Mouse (Mus musculus): Measurements from ENCODE around the gene Lpin3. TPM values are rescaled to one million over a fixed set of nuclear protein-coding genes. Genes with fewer than 3 reads are reported as not detected.
A peak's percentile ranks its signal among the peaks of the same experiment; 100 is the strongest.

The Lpin3 gene
- polyA plus RNA-seq, 1 experiment from 2014 or later: 2.3 TPM

DNA sequence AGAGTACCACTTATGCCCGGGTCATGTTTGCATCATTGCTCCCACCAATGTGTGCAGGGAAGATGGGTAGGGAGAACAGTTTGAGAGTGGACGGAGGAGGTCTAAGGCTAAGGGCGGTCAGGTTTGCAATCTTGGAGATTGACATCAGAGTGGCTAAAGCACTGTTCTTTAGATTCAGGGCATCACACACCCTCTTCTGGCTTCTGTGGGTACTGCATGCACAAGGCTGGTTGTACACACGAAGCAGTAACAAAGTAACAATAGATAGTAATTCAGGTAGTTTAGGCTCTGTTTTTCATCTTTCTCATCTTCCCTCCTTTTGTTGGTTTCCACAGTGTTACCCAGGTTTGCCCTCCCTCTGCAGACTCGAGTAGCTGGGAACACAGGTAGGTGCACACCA is 50.9 kb downstream of the Lpin3 start:
- CTCF ChIA-PET: no interaction called here

DNA sequence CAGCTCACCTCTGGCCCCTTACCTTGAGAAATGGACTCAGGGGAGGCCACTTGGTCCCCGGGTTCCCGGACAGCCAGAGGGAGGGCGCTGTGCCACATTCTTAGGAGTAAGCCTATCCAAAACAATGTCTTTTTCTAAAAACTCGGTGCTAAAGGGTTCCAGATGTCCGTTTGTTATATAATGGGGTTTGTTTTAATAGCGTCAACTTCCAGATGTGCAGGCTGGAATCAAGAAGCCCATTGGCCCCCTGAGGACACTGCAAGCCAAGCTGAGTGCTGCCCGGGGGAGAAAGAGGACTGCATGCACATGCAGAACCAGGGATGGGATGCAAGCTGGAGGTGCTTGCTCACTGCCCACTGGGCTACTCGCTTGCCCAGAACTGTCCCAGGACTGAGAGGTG is 51.9 kb downstream of the Lpin3 start:
- CTCF ChIA-PET: no interaction called here
- ATAC-seq (no peak), DNase-seq (ENCODE audit: low read depth, low spot score) (no peak)
- in situ Hi-C loops (cut with MboI; ENCODE audit: low pct_unique_long_range_greater_than_20kb): no loop called here
- peaks cover 9% of the 10 kb centered on the region for H3K27me3 ChIP-seq
- POLR2A ChIA-PET: no interaction called here
- no peak for TF ChIP-seq CTCF (IDR thresholded peaks at IDR 0.05)

More for the DNA sequence above, 50.9 kb downstream of the Lpin3 start:
- TF ChIP-seq CTCF (IDR thresholded peaks at IDR 0.05): no peak
- peaks cover 9% of the 10 kb centered on the region for H3K27me3 ChIP-seq
- DNase-seq (ENCODE audit: low read depth, low spot score): no peak
- in situ Hi-C loops (cut with MboI; ENCODE audit: low pct_unique_long_range_greater_than_20kb): no loop called here
- POLR2A ChIA-PET: no interaction called here
- no peak for ATAC-seq

DNA sequence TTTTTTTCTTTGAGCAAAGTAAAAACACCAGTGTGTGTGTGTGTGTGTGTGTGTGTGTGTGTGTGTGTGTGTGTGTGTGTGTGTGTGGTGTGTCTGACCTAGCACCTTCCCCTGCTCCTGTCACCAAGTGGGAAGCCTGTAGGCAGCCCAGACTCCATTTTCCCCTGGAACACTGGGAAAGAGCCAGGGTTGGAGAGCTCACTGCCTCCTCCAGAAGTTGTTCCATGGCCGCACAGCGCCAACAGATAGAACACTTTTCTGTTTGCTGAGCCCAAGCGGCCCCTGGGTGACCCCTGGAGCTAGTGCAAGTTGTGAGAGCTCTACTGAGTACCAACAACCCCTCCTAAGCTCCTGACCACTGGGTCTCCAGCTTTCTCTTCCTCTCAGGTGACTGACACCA is 52.5 kb downstream of the Lpin3 start:
- DNase-seq (ENCODE audit: low read depth, low spot score): no peak
- POLR2A ChIA-PET: interaction anchor here (0.7 kb wide), 1 partner anchor 31 kb away, joined by 5 read pairs; no protein-coding TSS in a partner anchor
- TF ChIP-seq CTCF (IDR thresholded peaks at IDR 0.05): no peak

DNA sequence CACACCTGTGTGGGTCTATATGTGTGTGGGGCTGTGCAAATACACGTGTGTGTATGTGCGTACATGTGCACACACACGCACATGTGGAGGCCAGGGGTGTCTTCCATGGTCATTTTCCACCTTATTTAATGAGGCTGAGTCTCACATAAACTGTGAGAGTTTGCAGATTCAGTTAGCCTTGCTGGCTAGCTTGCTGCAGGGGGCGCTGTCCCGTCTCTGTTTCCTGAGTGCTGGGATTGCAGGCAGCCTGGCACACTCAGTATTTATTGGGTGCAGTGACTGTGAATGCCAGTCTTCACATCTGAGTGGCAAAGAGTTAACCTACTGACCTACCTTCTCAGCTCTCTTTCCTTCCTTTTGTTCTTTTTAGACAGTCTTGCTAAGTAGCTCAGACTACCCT is 53.4 kb downstream of the Lpin3 start:
- in situ Hi-C loops (cut with MboI; ENCODE audit: low pct_unique_long_range_greater_than_20kb): no loop called here
- TF ChIP-seq CTCF (IDR thresholded peaks at IDR 0.05): no peak
- ChIA-PET CTCF (interaction anchor here (0.7 kb wide), 1 partner anchor 22 kb away, joined by 3 read pairs; no protein-coding TSS in a partner anchor), POLR2A (no interaction called here)
- H3K27me3 ChIP-seq: peaks cover 9% of the 10 kb centered on the region
- no peak for DNase-seq (ENCODE audit: low read depth, low spot score)
- ATAC-seq: no peak

More for the DNA sequence above, 52.5 kb downstream of the Lpin3 start:
- peaks cover 9% of the 10 kb centered on the region for H3K27me3 ChIP-seq
- ATAC-seq: no peak
- in situ Hi-C loops (cut with MboI; ENCODE audit: low pct_unique_long_range_greater_than_20kb): no loop called here
- CTCF ChIA-PET: no interaction called here

DNA sequence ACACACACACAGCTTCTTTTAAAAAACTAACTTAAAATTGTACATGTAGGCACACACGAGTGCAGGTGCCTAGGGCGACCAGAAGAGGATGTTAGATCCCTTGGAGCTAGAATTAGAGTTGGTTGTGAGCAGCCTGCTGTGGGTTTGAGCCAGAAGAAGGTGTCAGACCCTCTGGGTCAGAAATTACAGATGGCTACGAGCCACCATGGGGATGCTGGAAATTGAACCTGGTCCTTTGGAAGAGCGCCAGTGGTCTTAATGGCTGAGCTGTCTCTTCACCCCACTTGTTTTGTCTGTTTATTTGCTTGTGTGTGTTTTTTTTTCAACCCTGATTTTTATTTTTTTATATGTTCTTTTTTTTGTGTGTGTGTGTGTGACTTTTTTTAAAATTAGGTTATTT is 54.0 kb downstream of the Lpin3 start:
- TF ChIP-seq CTCF (IDR thresholded peaks at IDR 0.05): no peak
- DNase-seq (ENCODE audit: low read depth, low spot score) (no peak), ATAC-seq (no peak)
- in situ Hi-C loops (cut with MboI; ENCODE audit: low pct_unique_long_range_greater_than_20kb): no loop called here
- H3K27me3 ChIP-seq: peaks cover 9% of the 10 kb centered on the region
- ChIA-PET POLR2A (no interaction called here), CTCF (interaction anchor here (0.7 kb wide), 1 partner anchor 22 kb away, joined by 3 read pairs; no protein-coding TSS in a partner anchor)

DNA sequence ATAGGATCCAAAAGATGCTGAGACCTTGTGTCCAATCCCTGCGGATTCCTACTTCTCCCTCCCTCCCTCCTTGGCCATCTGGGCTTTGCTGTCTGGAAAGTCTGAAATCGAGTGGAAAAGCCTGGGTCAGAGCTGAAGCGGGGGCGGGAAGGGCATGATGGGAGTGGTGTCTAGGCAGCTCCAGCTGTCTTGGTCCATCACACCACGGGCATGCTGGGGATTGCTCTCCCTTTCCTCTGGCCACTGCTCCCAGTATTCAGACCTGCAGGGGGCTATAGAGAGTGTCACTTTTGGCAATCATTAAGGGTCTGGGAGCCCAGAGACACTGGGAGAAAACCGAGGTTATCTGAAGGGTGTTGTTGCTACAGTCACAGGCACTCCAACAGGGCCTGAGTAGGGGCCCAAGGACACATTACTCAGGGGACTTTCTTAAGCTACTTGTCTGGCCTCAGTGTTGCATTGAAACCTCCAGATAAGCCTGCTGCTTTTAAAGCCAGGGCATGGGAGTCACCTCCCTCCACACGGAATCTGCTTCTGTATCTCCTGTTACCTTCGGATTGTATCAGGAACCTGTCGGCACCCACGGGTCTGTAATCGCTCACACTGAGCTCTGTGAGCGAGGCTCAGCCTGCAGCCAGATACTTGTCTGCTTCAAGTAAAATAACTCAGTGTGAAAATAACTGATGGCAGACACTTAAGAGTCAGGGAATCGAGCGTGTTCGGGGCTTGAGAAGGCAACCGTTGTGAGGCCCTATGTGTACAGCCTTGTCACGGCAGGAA is 60.6 kb downstream of the Lpin3 start:
- in situ Hi-C loops (cut with MboI; ENCODE audit: low pct_unique_long_range_greater_than_20kb): no loop called here
- ChIA-PET CTCF (interaction anchor here (1.1 to 2.3 kb wide), 4 partner anchors 15 to 242 kb away, joined by 3 to 8 read pairs (median 3); no protein-coding TSS in a partner anchor), POLR2A (interaction anchor here (0.7 kb wide), 1 partner anchor 14 kb away, joined by 3 read pairs; no protein-coding TSS in a partner anchor)
- ATAC-seq (no peak), DNase-seq (ENCODE audit: low read depth, low spot score) (no peak)
- TF ChIP-seq CTCF (IDR thresholded peaks at IDR 0.05): no peak
- H3K27me3 ChIP-seq: no peaks in the 10 kb centered on the region

DNA sequence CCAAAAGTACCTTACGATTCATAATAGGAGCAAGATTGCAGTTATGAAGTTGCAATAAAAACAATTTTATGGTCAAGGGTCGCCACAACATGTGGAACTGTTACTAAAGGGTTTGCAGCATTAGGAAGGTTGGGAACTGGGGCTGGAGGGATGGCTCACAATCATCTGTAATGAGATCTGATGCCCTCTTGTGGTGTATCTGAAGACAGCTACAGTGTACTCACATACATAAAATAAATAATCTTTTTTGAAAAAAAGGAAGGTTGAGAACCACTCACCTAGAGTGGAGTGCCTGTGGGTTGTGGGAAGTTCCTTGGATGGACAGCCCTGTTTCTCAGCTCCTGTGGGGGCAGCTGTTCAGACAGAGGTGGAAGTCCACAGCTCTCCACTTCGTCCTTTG is 62.0 kb downstream of the Lpin3 start:
- DNase-seq (ENCODE audit: low read depth, low spot score) (no peak), ATAC-seq (no peak)
- in situ Hi-C loops (cut with MboI; ENCODE audit: low pct_unique_long_range_greater_than_20kb): no loop called here
- POLR2A ChIA-PET: no interaction called here
- no peak for TF ChIP-seq CTCF (IDR thresholded peaks at IDR 0.05)
- H3K27me3 ChIP-seq: no peaks in the 10 kb centered on the region
- CTCF ChIA-PET: interaction anchor here (1.4 to 2.3 kb wide), 2 partner anchors 10 to 14 kb away, joined by 7 to 8 read pairs; no protein-coding TSS in a partner anchor

DNA sequence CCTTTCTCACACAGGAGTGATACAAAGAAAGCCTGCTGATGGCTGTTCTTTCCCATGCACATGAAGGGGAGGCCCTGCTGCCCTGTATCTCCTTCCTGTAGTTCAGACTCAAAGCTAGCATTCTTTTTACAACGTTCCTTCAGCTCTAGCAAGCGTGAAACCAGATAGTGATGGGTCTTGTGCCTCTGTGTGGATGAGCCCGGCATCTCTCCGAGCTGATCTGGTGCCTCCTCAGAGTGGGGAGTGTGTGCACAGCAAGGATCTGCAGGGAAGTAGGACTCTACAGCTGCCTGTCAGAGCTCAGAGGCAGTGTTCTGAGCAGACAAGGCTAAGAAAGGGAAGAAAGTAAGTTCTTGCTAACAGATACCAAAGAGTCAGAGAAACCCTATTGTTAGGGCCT is 71.1 kb downstream of the Lpin3 start:
- POLR2A ChIA-PET: no interaction called here
- in situ Hi-C loops (cut with MboI; ENCODE audit: low pct_unique_long_range_greater_than_20kb): no loop called here
- DNase-seq (ENCODE audit: low read depth, low spot score): no peak
- CTCF ChIA-PET: interaction anchor here (0.9 to 2.1 kb wide), 3 partner anchors 9 to 16 kb away, joined by 5 to 8 read pairs (median 7); no protein-coding TSS in a partner anchor
- ATAC-seq: peak; percentile 59
- TF ChIP-seq CTCF (IDR thresholded peaks at IDR 0.05): no peak
- H3K27me3 ChIP-seq: no peaks in the 10 kb centered on the region

DNA sequence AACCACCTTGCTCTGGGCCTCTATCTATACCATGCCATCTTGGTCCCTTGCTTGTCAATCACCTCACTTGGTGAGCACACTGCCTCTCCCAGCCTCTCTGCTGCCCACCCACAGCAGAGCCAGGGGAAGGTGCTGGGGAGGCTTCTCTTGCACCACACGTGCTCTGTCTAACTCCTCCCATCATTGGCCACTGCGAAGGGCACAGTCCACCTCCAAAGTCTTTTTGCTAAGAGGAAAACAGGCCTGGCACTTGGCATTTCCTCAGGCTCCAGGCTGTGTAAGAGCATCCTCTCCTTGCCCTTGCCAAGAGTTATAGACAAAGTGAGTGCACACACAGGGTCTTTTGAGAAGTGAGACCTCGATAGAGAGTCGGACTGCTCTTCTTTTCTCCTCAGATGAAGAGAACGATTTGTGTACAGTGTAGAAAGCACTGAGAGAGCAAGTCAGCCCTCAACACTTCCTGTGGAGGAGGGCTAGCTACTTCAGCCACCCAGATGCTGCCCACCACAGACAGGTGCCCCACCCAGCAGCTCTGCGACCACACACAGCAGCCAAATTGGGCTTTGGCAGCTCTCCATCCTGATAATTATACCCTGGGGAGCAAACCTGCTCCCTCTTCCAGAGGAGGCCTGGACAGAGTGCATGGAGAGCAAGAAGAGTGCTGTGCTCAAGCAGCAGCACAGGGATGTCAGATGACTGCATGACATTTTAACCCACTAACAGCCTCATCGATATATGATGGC is 72.8 kb downstream of the Lpin3 start:
- DNase-seq (ENCODE audit: low read depth, low spot score) (no peak), ATAC-seq (no peak)
- in situ Hi-C loops (cut with MboI; ENCODE audit: low pct_unique_long_range_greater_than_20kb): no loop called here
- CTCF ChIA-PET: interaction anchor here (1.2 to 2.5 kb wide), 2 partner anchors 8 to 10 kb away, joined by 3 to 9 read pairs; no protein-coding TSS in a partner anchor
- POLR2A ChIA-PET: no interaction called here
- no peaks in the 10 kb centered on the region for H3K27me3 ChIP-seq
- no peak for TF ChIP-seq CTCF (IDR thresholded peaks at IDR 0.05)

DNA sequence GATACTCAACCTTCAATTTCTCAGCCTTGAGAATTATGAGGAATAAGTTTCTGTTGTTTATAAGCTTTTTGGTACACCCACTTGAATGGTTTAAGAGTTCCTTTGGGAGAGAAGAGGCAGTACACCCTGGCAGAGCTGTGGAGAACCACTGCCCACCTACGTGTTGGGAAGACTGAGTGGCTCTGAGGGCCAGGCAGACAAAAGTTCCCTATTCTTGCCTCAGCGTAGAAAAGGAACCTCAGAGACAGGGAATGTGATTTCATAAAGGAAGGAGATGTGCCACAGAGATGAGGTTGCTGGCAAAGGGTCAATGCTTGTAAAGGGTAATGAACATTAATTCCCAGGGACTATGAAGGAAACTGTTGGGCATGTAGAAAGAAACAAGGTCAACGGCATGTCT is 74.1 kb downstream of the Lpin3 start:
- H3K27me3 ChIP-seq: no peaks in the 10 kb centered on the region
- no peak for TF ChIP-seq CTCF (IDR thresholded peaks at IDR 0.05)
- DNase-seq (ENCODE audit: low read depth, low spot score): no peak
- POLR2A ChIA-PET: interaction anchor here (0.8 kb wide), 1 partner anchor 24 kb away, joined by 3 read pairs; no protein-coding TSS in a partner anchor
- no peak for ATAC-seq
- CTCF ChIA-PET: interaction anchor here (0.7 to 2.5 kb wide), 6 partner anchors 9 to 630 kb away, joined by 3 to 9 read pairs (median 4); no protein-coding TSS in a partner anchor
- in situ Hi-C loops (cut with MboI; ENCODE audit: low pct_unique_long_range_greater_than_20kb): no loop called here
